In the genomic region with DNA sequence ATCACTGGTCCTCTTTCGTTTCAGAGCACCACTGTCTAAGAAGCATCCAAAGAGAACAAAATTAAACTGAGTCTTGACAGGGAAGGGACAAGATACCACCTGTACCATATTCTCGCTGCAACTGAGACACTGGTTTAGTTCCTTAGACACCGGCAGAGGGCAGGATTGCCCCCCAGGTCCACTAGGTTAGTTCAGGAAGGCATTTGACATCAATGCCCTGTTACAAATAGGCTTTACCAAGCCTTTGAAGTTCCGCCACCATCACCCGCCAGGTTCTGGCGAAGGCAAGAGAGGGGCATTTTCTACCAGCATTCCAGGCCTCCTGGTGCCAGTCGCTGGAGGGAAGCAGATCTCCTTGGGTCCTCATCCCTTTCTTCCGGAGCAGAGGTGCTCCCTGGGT, we compare ENCODE assay signal across 10 mouse cellular contexts. TPM values are rescaled to one million over a fixed set of nuclear protein-coding genes. Genes with fewer than 3 reads are reported as not detected.
DNase-seq lines count a peak whose midpoint lies in the region; ATAC-seq and TF ChIP-seq lines count a peak whose summit lies in the region.
"Had no signal": no experiment of that assay in that cellular context is flagged by ENCODE, and none has a peak within 500 bp of the region (broad histone marks: within the 10 kb centered on the region; RNA-seq: fewer than 3 reads in every experiment).

No protein-coding gene starts in this region.

- no peak for TF ChIP-seq POLR2A in brain, embryonic 14.5 days (IDR thresholded peaks at IDR 0.05; ENCODE audit: borderline replicate concordance, extremely low read depth, insufficient read depth, insufficient read length, poor library complexity, severe bottlenecking)

- WGBS in heart, embryonic 16.5 days: 22% methylated on average over 8 of the region's 8 CpGs
- 10% methylated on average over 8 of the region's 8 CpGs for WGBS in midbrain, embryonic 13.5 days

- H3K27ac ChIP-seq in heart, embryonic 16.5 days (ENCODE audit: low read length): no peak overlapping the region
- no peak overlapping the region for H3K27ac ChIP-seq in midbrain, embryonic 13.5 days

- H3K9me3 ChIP-seq in heart, embryonic 16.5 days (replicated peaks; ENCODE audit: control insufficient read depth, low read length): no peaks in the 10 kb centered on the region
- no peaks in the 10 kb centered on the region for H3K9me3 ChIP-seq in midbrain, embryonic 13.5 days

- peaks cover 9% of the 10 kb centered on the region; the same call in 1 of the 2 replicates for H3K27me3 ChIP-seq in heart, embryonic 16.5 days (ENCODE audit: control insufficient read depth, insufficient read depth, low read length)
- H3K27me3 ChIP-seq in midbrain, embryonic 13.5 days: peaks cover 21% of the 10 kb centered on the region

- ATAC-seq in heart, embryonic 16.5 days (replicated peaks; ENCODE audit: extremely low read depth, insufficient read depth, low FRiP score): no peak
- no peak for ATAC-seq in midbrain, embryonic 13.5 days
- ATAC-seq in inflammation-experienced regulatory T-cells, adult 6 months: no peak

- H3K9ac ChIP-seq in heart, embryonic 16.5 days (ENCODE audit: low read length): no peak overlapping the region
- no peak overlapping the region for H3K9ac ChIP-seq in midbrain, embryonic 13.5 days (replicated peaks)

- no peak for DNase-seq in heart, postnatal 25 days (ENCODE audit: low spot score)
- DNase-seq in brain, embryonic 14.5 days (ENCODE audit: low read depth): peak; percentile 45
- DNase-seq in forelimb bud, embryonic 11.5 days (ENCODE audit: low read depth, low spot score): peak; percentile 38
- no peak for DNase-seq in left cerebral cortex, postnatal 14 days (ENCODE audit: low spot score in 2 of 2)
- no peak for DNase-seq in B cell, adult 2 months

- H3K4me3 ChIP-seq in heart, embryonic 16.5 days (ENCODE audit: low read length): no peak overlapping the region
- 0 out of 2 replicates have a peak overlapping the region, but pooled peaks have one; percentile 12 for H3K4me3 ChIP-seq in midbrain, embryonic 13.5 days (replicated peaks)

- peaks cover 30% of the 10 kb centered on the region for H3K4me1 ChIP-seq in heart, embryonic 16.5 days (ENCODE audit: control insufficient read depth, insufficient read depth, low read length)
- H3K4me1 ChIP-seq in midbrain, embryonic 13.5 days (replicated peaks): peaks cover 20% of the 10 kb centered on the region

- peak overlapping the region; percentile 72 for H3K4me2 ChIP-seq in heart, embryonic 16.5 days (ENCODE audit: low read depth, low read length)
- H3K4me2 ChIP-seq in midbrain, embryonic 13.5 days (replicated peaks): peak overlapping the region; percentile 48

- H3K36me3 ChIP-seq in heart, embryonic 16.5 days (ENCODE audit: control insufficient read depth, insufficient read depth): peaks cover 10% of the 10 kb centered on the region
- 0 out of 2 replicates have a peak, but pooled peaks cover 5% of the 10 kb centered on the region for H3K36me3 ChIP-seq in midbrain, embryonic 13.5 days

- intact Hi-C loops in heart, postnatal 25 days (cut with DNase I): no loop called here
- intact Hi-C loops in left cerebral cortex, postnatal 14 days (cut with DNase I): no loop called here

- TF ChIP-seq CTCF in brain, embryonic 14.5 days (IDR thresholded peaks at IDR 0.05; ENCODE audit: borderline replicate concordance, extremely low read depth, insufficient read depth, insufficient read length): peak; percentile 40; the same call in 1 of the 2 replicates

RNA-seq across cellular contexts. Expression of a gene that starts 0.9 kb away (rescaled TPM):
- polyA plus RNA-seq in heart, embryonic 16.5 days (2015; fragmentation: Nextera tagmentation; extraction: Ambion mirVana): 0.45 and 0.64 TPM in 2 replicates
- total RNA-seq in heart, postnatal 25 days (2021): under 1 TPM; 0.20 to 0.31 TPM
- polyA plus RNA-seq in brain, embryonic 14.5 days (2012; rRNA removed): 2.2 and 2.6 TPM in 2 replicates
- 0.84 and 1.7 TPM in 2 replicates for polyA plus RNA-seq in midbrain, embryonic 13.5 days (2015; fragmentation: Nextera tagmentation; extraction: Ambion mirVana)
- polyA plus RNA-seq in inflammation-experienced regulatory T-cells, adult 6 months (2017; shearing (Covaris generic)): not detected
- total RNA-seq in left cerebral cortex, postnatal 14 days (2021): 1 to 10 TPM; 3.2 to 5.3 TPM
- total RNA-seq: liver, adult 2 months; MEL had no signal

RNA-seq across cellular contexts. Expression of a gene that starts 19.0 kb away (rescaled TPM):
- polyA plus RNA-seq in heart, embryonic 16.5 days (2015; fragmentation: Nextera tagmentation; extraction: Ambion mirVana): 239 and 283 TPM in 2 replicates
- 100 to 1,000 TPM; 118 to 144 TPM for total RNA-seq in heart, postnatal 25 days (2021)
- polyA plus RNA-seq in brain, embryonic 14.5 days (2012; rRNA removed): 129 and 131 TPM in 2 replicates
- 46.4 and 50.7 TPM in 2 replicates for polyA plus RNA-seq in midbrain, embryonic 13.5 days (2015; fragmentation: Nextera tagmentation; extraction: Ambion mirVana)
- 10 to 100 TPM; 16.7 to 18.5 (median 18.4) TPM for polyA plus RNA-seq in inflammation-experienced regulatory T-cells, adult 6 months (2017; shearing (Covaris generic))
- 100 to 1,000 TPM; 144 to 165 TPM for total RNA-seq in left cerebral cortex, postnatal 14 days (2021)

Comparison
In these comparisons a context has a peak if more than half of its experiments do, and no peak if none do; other contexts are left out.
1. DNase-seq: peak in brain, embryonic 14.5 days (single experiment) and forelimb bud, embryonic 11.5 days (single experiment); none in heart, postnatal 25 days (single experiment), left cerebral cortex, postnatal 14 days (0 of 2) and B cell, adult 2 months (0 of 2).